Comparison of ENCODE assay signal across 10 mouse cellular contexts in genomic region chr8:25307511-25307910, GRCm38 (mm10).
A peak's percentile ranks its signal among the peaks of the same experiment; 100 is the strongest.
DNase-seq lines count a peak whose midpoint lies in the region.
"Had no signal": no experiment of that assay in that cellular context is flagged by ENCODE, and none has a peak within 500 bp of the region (broad histone marks: within the 10 kb centered on the region; RNA-seq: fewer than 3 reads in every experiment).

No protein-coding gene starts in this region.

- peak; percentile 20 for DNase-seq in gastrocnemius, postnatal 10 days
- DNase-seq in gastrocnemius, postnatal 4 days (ENCODE audit: low spot score in 2 of 2) = no peak
- DNase-seq in kidney, postnatal 10 days = peak; percentile 28
- no peak for DNase-seq in kidney, postnatal 14 days
- DNase-seq in MN1 (ENCODE audit: low spot score) = peak; percentile 44
- DNase-seq in heart, postnatal 4 days = peak; percentile 27
- no peak for DNase-seq in frontal cortex, postnatal 14 days (ENCODE audit: low spot score in 2 of 2)
- DNase-seq in thymus, postnatal 36 days = no peak
- DNase-seq: cerebellum, adult 8-10 months; lung, adult 18-20 months had no signal

Comparison
In these comparisons a context has a peak if more than half of its experiments do, and no peak if none do; other contexts are left out.
1. DNase-seq: peak in gastrocnemius, postnatal 10 days (single experiment), kidney, postnatal 10 days (single experiment), MN1 (single experiment) and heart, postnatal 4 days (single experiment); none in gastrocnemius, postnatal 4 days (0 of 2), kidney, postnatal 14 days (single experiment), frontal cortex, postnatal 14 days (0 of 2) and thymus, postnatal 36 days (0 of 2).